Mouse (Mus musculus): ENCODE measurements around the gene Tmem262. TPM values are rescaled to one million over a fixed set of nuclear protein-coding genes. Genes with fewer than 3 reads are reported as not detected.

The Tmem262 gene
- total and polyA plus RNA-seq, 3 experiments = 0.18 TPM; not detected in 2

DNA sequence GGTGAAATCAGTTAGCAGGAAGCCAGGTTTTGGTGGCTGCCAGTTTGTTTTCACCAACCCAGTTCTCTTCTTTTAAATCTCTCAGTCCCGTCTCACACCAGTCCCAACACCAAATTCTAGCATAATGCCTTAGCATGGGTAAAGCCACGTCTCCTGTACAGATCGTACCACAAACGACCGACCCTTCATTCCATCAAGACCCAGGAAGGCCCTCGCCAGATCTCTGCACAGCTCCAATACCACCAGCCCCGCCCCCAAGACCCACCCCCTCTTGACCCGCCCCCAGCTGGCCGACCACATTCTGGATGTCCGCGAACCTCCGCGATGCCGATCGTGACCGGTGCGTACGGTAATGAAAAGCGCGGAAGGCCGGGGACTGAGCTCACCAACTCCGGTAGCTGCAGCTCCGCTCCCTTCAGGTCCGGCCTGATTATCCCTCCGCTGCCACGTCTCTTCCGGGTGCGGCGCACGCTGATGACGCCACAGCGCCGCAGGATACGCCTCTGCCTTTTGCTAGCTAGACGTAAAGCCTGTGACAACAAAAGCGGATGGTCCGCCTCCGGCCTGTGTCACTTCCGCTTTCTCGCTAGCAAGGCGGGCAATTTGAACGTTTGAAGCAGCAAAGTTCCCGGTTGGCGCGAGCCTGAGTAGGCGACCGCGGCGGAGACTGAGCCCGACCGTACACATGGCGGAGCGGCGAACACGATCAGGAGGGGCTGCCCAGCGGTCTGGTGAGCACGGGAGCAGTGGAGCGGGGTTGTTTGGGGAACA, 4.8 kb downstream of the Tmem262 start, which contains the start of the genes Zfpl1 and Cdca5 (continued):
- no peak for TF ChIP-seq GABPA (IDR thresholded peaks at IDR 0.05; ENCODE audit: low read depth, low read length)
- peak; percentile 62; the same call in 1 of the 2 replicates for TF ChIP-seq MAZ (IDR thresholded peaks at IDR 0.05; ENCODE audit: low read depth, low read length)
- TF ChIP-seq MEF2A (IDR thresholded peaks at IDR 0.05; ENCODE audit: extremely low read depth, insufficient replicate concordance, low read depth, low read length, poor library complexity, severe bottlenecking) = no peak
- TF ChIP-seq HCFC1 (IDR thresholded peaks at IDR 0.05; ENCODE audit: low read depth, low read length) = peak; percentile 97
- peak; percentile 81 for TF ChIP-seq ZNF384 (IDR thresholded peaks at IDR 0.05; ENCODE audit: low read depth, low read length)
- TF ChIP-seq CHD2 (IDR thresholded peaks at IDR 0.05; ENCODE audit: low read length) = no peak
- no peak for TF ChIP-seq RCOR1 (IDR thresholded peaks at IDR 0.05; ENCODE audit: low read depth, low read length)
- peak; percentile 100 for TF ChIP-seq ELF1 (IDR thresholded peaks at IDR 0.05; ENCODE audit: low read depth, low read length)
- 0 out of 2 replicates have a peak, but pooled peaks have one; percentile 24 for TF ChIP-seq NRF1 (IDR thresholded peaks at IDR 0.05; ENCODE audit: insufficient read depth, low read depth, low read length, poor library complexity, severe bottlenecking)

DNA sequence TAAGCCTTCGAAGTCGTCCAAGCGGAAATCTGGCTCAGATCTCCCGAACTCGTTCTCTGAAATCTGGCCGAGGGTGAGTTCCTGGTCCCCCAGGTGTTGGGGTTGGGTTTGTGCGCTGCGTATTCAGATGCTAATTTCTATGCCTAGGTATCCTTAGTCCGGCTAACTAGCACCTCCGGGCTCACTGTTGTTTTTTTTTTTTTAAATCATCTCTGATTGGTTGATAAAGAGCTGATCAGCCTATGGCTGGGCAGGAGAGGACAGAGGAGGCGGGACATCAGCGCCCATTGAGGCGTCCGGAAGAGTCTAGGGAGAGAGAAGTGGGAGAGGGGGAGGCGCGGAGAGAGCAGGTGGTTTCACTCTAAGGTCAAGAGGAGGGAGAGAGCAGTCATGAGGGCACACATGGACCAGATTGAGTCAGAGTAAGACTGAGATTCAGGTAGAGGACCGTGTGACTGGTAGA, 5.6 kb downstream of the Tmem262 start:
- TF ChIP-seq GATA1 (IDR thresholded peaks at IDR 0.05; ENCODE audit: low read depth, low read length) (0 out of 2 replicates have a peak, but pooled peaks have one; percentile 35), ELF1 (IDR thresholded peaks at IDR 0.05; ENCODE audit: low read depth, low read length) (peak; percentile 66), SIN3A (IDR thresholded peaks at IDR 0.05; ENCODE audit: low read length) (peak; percentile 66; the same call in 1 of the 2 replicates), E2F4 (IDR thresholded peaks at IDR 0.05; ENCODE audit: borderline replicate concordance, low read depth, low read length) (no peak), POLR2AphosphoS2 (IDR thresholded peaks at IDR 0.05; ENCODE audit: low read length) (no peak), CHD2 (IDR thresholded peaks at IDR 0.05; ENCODE audit: low read length) (peak; percentile 41; the same call in 1 of the 2 replicates), ZKSCAN1 (IDR thresholded peaks at IDR 0.05; ENCODE audit: low read depth, low read length) (peak; percentile 33; the same call in 1 of the 2 replicates), ZC3H11A (IDR thresholded peaks at IDR 0.05; ENCODE audit: low read depth, low read length) (no peak), UBTF (IDR thresholded peaks at IDR 0.05; ENCODE audit: borderline replicate concordance, insufficient read depth, low read depth, low read length) (no peak), ZNF384 (IDR thresholded peaks at IDR 0.05; ENCODE audit: low read depth, low read length) (peak; percentile 99), HCFC1 (IDR thresholded peaks at IDR 0.05; ENCODE audit: low read depth, low read length) (peak; percentile 68), MYB (IDR thresholded peaks at IDR 0.05; ENCODE audit: low read depth, low read length) (0 out of 2 replicates have a peak, but pooled peaks have one; percentile 23), MYC (IDR thresholded peaks at IDR 0.05; ENCODE audit: low read depth, low read length) (no peak), NELFE (IDR thresholded peaks at IDR 0.05; ENCODE audit: low read depth, low read length) (0 out of 2 replicates have a peak, but pooled peaks have one; percentile 40), MAX (IDR thresholded peaks at IDR 0.05; ENCODE audit: low read length) (peak; percentile 58; the same call in 1 of the 2 replicates), TBP (IDR thresholded peaks at IDR 0.05; ENCODE audit: low read depth, low read length) (0 out of 2 replicates have a peak, but pooled peaks have one; percentile 20), MXI1 (IDR thresholded peaks at IDR 0.05; ENCODE audit: low read depth, low read length) (no peak)
- Histone ChIP-seq H3K9ac (ENCODE audit: control insufficient read depth, low read depth, low read length, poor library complexity, severe bottlenecking) (peak overlapping the region; percentile 90), H3K79me2 (ENCODE audit: control insufficient read depth, insufficient read depth, low read length, poor library complexity) (peaks cover 33% of the 10 kb centered on the region), H3K36me3 (ENCODE audit: control insufficient read depth in 1 of 2, insufficient read depth in 2 of 2, low read length in 2 of 2) (peaks cover 0 to 14% of the 10 kb centered on the region in 2 experiments), H3K4me1 (ENCODE audit: control insufficient read depth in 1 of 2, insufficient read depth in 2 of 2, low read length in 2 of 2) (peaks cover 0 to 5% of the 10 kb centered on the region in 2 experiments; a peak in 2 of 4 replicates), H3K4me3 (ENCODE audit: control insufficient read depth in 1 of 2, insufficient read depth in 1 of 2, low read depth in 2 of 2, low read length in 2 of 2) (peak overlapping the region; percentile 76 to 82), H3K9me3 (replicated peaks; ENCODE audit: insufficient read depth, low read length) (no peaks in the 10 kb centered on the region), H3K27me3 (ENCODE audit: control insufficient read depth in 1 of 2, insufficient read depth in 2 of 2, low read length in 2 of 2) (no peaks in the 10 kb centered on the region), H3K27ac (ENCODE audit: control insufficient read depth, low read depth, low read length) (peak overlapping the region; percentile 80)
- peak; percentile 91 for DNase-seq (ENCODE audit: low read depth, low spot score)

Measured in MEL (cell line).